Mouse (Mus musculus) heart, adult 9 months (tissue): ENCODE data around the gene Rbl1.
A peak's percentile ranks its signal among the peaks of the same experiment; 100 is the strongest.
"Not testable (repeated sequence)": the region's sequence is repeated elsewhere in the genome, so short reads cannot be mapped to it uniquely, and the experiment has no call there.

ENCODE experiments used
- DNase-seq, 2 experiments: peaks; one replicate each; pipeline ENCODE4 v3.0.0; 2022; ENCODE audit warnings: low spot score in 2 of 2

Gene Rbl1

DNA sequence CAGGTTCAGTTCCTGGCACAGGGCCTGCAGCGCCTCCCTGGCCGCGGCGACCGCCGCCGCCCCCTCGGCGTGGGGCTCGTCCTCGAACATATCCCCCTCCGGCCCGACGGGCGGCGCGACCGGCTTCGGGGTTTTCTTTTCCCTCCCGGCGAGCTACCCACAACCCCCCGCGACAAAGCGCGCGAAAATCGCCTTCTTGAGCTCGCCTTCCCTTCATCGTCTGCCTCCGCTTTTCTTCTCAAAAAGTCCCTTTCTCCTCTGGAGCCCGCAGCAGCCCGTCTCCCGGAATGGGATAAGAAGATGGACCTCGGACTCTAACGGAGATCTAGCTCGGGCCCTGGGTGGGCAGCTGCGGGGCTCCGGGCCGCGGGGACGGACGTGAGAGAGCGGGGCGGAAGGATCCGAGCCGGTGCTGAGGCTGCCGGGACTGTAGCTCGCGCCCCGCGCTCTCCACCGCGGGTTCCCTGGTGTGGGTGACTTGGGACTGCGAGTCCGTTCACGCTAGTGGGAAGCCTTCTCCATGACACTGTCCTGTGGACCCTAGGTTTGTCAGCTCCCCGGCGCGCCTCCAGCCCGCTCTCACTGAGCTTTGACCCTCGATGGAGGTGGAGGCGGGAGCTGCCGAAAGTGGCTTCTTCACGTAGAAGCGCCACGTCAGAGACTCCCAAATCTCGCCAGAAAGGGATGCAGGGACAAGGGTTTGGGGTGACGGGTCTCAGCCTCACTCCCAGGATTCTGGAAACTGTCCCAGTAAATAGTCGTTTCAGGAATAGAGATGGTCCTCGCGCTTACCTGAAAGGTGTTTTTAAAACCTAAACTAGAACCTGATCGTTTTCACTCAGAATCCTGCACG lies at the start of gene Rbl1:
Gene Rbl1, minus strand, starts transcription at position 169 of the 853 bp plus-strand sequence.
- peak; percentile 81 to 87 for DNase-seq

DNA sequence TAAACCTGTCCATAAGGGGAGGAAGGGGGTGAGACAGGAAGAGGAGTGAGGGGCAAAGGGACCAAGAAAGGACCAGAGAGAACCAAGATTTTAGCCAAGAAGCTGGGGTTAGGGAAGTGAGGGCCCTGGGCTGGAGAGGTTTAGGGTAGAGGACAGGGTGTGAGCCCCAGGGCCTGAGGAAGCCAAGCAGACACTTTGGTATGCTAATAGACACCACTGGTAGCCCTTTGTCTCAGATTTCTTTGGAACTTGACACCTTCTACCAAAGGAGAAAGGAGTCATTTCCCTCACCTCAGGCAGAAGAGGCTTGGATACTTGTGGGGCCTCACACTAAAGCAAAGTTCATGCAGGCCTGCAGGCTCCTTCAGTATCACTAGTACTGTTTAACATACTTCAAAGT lies 43.8 kb upstream of the Rbl1 start:
- DNase-seq, result no peak

DNA sequence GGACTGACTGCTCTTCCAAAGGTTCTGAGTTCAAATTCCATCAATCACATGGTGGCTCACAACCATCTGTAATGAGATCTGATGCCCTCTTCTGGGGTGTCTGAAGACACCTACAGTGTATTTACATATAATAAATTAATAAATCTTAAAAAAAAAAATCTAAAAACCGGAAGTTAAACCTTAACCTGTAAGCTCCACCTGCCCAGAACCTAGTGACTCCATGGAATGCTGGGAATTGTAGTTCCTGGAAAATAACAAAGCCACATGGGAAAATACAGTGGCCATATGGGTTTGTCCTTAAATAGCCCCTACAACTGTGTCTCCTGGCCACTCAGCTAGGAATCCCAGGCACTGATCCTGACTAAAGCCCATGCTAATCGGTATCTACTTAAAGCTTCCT lies 41.3 kb upstream of the Rbl1 start:
- no peak for DNase-seq

GRCm38 (mm10) chr2:157245001-157245400 lies 40.7 kb upstream of the Rbl1 start:
- DNase-seq, result no peak

- DNase-seq, result no peak
These were observed 31.6 kb upstream of the Rbl1 start for GRCm38 (mm10) chr2:157235946-157236345.

DNA sequence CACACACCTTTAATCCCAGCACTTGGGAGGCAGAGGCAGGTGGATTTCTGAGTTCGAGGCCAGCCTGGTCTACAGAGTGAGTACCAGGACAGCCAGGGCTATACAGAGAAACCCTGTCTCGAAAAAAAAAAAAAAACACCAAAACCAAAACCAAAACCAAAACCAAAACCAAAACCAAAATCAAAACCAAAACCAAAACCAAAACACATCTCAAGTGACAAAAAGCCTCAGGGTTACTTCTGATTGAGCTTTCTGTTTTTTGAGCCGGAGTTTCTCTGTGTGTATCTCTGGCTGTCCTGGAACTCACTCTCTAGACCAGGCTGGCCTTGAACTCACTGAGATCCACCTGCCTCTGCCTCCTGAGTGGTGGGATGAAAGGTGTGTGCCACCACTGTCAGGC lies 17.6 kb upstream of the Rbl1 start:
- not testable (repeated sequence) for DNase-seq

GRCm38 (mm10) chr2:157220108-157220507 lies 15.8 kb upstream of the Rbl1 start:
- DNase-seq, result no peak

DNA sequence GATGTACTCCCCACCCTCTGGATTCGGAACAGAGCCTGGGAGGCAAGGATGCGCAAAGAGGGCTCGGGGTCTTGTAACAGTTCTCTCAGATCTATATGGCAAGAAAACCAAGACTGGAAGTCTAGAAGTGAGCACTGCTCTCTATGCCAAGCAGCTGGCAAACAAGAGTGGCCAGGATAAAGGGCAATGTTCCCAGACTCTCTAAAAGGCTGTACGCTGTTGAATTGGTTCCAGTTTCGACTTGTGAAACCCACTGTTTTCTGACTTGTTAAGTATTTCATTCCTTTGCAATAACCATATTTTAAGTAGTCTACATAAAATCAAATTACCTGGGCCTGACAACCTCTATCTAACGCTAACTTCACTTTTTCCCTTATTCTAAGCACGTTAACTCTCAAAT lies 7.4 kb upstream of the Rbl1 start:
- no peak for DNase-seq

- DNase-seq, result peak in 1 of 2 experiments; percentile 6
These were observed 622 bp downstream of the Rbl1 start for GRCm38 (mm10) chr2:157203459-157204365.

DNA sequence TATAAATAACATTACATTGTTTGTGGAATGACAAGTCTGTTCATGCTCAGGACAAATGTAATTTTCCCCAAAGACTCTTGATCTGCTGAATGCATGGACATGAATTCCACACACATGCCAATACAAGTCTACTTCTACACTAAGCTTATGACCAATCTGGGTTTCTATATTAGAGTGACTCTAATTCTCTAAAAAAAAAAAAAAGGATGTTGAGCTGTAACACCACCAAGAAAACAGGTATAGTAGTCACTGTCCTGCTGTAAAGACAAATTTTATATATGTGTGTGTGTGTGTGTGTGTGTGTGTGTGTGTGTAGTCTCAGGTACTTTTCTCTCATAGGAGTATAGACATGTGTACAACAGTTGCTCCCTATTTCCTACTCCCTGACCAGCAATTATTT lies 1.3 kb downstream of the Rbl1 start:
- no peak for DNase-seq

DNA sequence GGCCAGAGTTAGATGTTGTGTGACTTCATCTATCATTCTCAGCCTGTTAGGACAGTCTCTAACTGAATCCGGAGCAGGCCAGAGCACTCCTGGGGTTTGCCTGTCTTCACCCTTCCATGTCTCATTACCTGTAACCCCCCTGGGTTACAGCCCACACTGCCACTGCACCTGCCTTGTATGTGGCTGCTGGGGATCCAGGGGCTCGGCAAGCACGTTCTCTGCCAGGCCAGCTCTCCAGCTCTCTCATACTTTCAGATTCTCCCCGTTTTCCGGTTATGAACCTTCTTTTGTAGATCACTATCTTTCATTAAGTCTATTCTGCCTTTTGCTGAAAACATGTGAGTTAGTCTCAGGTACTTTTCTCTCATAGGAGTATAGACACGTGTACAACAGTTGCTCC lies 2.0 kb downstream of the Rbl1 start:
- no peak for DNase-seq

DNA sequence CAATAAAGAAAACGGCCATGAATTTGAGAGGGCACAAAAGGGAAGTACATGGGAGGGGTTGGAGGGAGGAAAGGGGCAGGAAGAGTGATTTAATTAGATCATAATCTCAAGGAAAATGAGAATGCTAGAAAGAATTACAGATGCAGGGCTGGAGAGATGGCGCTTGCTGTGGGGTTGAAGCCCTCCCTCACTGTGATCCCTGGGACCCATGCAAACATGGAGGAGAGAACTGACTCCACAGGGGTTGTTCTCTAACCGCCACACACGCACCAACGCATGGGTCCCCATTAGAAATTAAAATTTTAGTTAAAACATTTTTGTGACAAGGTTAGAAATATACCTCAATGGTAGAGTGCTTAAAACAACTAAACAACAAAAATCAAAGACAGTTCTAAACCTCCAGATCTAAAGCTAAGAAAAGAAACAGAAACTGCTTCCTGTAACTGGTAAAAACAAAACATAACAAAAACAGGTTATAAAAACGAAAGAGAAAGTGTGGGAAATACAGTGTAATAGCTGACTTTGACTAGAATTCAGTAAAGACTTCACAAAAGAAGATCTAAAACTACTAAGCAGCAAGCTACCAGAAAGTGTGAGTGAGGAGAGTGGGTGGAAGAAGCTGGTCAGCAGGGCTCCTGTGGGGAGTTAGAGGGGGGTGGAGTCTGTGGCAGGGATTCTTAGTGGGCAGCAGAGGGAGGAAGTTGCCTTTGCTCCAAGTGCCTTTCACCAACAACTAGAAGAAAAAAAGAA lies 3.1 kb downstream of the Rbl1 start:
- DNase-seq, result peak; percentile 26 to 45

GRCm38 (mm10) chr2:157198405-157198804 lies 5.9 kb downstream of the Rbl1 start:
- not testable (repeated sequence) for DNase-seq

DNA sequence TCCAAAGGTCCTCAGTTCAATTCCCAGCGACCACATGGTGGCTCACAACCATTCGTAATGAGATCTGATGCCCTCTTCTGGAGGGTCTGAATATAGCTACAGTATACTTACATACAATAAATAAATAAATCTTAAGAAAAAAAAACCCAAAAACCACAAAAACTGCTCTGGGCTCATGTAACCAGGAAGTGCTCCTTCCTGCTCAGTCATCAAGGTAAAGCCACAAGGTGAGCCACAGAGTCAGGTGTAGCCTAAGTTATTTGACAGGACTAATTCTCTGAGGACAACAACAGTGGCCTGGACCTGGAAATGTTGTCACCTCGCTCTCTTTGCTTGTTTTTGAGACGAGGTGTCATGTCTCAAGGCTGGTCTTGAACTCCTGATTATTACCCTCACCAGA lies 13.7 kb downstream of the Rbl1 start:
- DNase-seq, result no peak

- no peak for DNase-seq
These were observed 17.1 kb downstream of the Rbl1 start for GRCm38 (mm10) chr2:157187223-157187622.

DNA sequence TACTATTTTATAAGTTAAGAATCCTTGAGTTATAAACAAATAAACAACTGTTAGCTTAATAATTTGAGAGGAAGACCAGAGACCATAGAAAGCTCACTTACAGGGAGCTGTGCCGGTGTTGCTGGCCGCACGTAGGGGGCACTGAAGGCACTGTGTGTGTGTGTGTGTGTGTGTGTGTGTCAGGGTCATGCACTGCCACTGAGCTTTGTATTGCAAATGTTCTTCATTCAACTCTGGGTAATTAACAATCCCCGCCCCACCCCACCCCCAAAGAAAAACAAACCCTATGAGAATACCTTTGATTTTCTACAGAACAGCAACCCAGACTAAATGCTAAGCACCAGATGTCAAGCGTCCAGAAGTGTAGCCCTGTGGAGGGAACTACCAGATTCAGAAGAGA lies 17.8 kb downstream of the Rbl1 start:
- DNase-seq, result no peak

- no peak for DNase-seq
These were observed 19.2 kb downstream of the Rbl1 start for GRCm38 (mm10) chr2:157185022-157185660.

- no peak for DNase-seq
These were observed 26.2 kb downstream of the Rbl1 start for GRCm38 (mm10) chr2:157178167-157178566.

GRCm38 (mm10) chr2:157176248-157176647 lies 28.1 kb downstream of the Rbl1 start:
- DNase-seq, result no peak

DNA sequence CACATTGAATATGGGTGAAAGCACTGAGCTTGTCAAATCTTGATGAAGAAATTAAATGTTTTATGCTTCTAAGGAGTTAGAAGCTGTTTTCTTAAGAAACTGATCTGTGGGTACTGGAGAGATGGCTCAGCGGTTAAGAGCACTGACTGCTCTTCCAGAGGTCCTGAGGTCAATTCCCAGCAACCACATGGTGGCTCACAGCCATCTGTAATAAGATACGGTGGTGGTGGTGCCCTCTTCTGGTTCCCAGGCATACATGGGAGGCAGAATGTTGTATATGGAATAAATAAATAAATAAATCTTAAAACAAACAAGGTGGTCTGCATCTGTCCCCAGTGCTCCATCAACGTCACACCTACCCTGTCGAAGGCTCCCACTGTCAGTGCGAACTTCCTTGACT lies 29.9 kb downstream of the Rbl1 start:
- DNase-seq, result no peak

GRCm38 (mm10) chr2:157173555-157173954 lies 30.8 kb downstream of the Rbl1 start:
- no peak for DNase-seq
